Mouse (Mus musculus): ENCODE measurements around the gene Plekhj1.

The Plekhj1 gene

DNA sequence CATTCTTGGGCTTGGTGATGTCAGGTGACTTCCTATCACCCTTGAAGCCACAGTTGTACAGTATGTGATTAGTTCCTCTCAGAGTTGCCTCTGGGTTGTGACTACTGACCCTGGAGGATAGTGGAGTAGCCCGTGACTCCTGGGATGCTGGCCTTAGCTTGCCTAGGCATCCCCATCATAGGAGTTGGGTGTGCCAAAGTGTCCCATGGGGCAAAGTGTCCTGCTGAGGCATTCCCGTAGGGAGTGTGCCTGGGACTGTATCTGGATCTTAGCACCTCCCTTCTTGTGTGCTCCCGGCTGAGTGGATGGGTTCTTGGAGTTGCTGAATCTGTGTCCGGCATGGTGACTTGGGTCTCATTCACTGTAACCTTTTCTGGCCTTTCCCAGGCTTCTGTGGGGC, 23.4 kb downstream of the Plekhj1 start:
- no peak for DNase-seq

DNA sequence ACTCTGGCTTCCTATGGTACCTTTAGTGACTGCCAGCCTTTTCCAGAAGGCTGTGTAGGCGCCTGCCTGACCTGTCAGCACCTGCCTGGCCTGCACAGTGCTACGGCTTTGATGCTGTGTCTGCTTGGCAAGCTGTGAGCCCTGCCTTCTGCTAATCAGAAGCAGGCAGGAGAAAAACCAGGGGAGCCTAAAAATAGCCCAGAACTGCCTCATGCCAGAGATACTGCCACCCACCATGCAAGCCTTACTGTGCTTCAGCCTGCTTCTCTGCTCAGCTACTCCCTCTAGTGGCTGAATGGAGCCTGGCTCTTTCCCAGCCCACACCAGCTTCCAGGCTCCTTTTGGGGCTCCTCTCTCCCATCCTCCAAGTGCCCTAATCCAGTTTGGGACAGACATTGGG, 23.9 kb downstream of the Plekhj1 start:
- DNase-seq = peak; percentile 96

DNA sequence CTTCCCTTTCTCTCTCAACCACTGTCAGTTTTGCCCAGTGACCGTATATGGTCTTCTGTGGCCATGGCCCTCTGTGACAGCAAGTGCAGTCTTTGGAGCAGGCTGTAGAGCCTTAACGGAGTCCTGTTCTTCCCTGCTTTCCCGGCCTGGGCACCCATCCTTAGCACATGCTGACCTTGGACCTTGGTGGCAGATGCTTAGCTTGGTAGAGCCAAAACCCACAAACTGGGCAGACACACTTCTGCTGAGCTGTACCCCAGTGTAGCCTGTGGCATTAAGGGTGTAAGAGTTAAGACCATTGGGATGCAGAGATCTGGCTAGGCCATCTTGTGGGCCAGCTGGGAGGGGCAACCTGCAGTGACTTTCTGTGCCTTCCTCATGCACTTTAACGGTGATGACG, 24.6 kb downstream of the Plekhj1 start:
- no peak for DNase-seq

DNA sequence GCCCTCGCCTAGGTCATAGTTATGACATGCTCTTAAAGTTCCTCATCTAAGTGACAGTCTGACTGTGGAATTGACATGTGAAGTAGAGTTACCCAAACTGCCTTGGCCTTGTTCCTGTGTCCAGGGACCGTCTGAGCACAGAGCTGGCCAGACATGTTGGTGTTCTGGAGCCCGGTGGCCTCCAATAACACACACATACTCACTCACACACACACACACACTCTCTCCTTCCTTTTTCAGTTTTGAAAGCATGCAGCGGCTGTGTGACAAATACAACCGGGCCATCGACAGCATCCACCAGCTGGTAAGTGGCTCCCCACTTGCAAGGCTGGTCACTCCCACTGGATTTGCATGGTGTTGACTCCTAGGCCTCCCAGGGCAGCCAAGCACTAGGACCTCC, 30.1 kb downstream of the Plekhj1 start:
- DNase-seq = no peak

DNA sequence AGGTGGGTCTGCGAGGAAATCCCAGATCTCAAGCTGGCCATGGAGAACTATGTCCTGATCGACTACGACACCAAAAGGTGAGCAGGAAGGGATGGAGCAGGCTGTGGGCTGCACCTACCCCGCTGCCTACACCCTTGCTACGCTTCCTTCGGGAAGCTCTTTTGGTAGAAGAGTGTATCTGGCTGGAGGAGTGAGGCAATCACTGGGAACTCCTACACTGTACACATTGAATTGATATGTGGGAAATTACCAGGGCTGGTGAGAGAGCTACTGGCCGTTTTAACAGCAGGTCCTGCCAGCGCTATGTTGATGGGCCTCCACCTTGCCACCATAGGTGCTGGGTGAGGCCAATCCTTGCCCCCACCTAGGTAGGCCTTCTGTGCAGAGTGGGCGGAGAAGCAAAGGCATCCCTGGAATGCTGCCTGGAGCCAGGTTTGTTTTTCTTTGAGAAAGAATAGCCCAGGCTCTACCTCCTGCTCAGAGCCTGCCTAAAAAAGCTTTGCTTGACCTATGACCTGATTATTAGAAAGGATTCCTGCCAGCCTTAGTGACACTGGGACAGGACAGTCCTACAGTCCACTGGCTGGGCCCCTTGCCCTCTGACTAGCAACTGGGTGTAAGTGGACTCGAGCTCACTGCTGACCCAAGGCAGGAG, 32.1 kb downstream of the Plekhj1 start:
- peak in 1 of 2 experiments; percentile 57 for DNase-seq

DNA sequence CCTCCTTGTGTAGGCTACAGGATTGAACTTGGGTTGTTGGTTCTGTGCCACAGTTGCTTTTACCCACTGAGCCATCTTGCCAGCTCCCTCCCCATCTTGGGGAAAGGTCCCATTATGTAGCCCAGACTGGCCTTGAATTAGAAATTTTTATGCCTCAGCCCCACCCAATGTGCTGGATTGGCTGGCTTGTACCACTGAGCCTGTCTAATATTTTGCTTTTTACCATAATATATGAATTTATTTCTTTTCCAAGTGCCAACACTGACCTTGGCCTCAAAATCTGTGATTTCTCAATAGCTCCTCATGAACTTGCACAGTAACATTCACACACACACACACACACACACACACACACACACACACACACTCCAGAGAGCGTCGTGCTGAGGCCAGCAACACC, 32.7 kb downstream of the Plekhj1 start:
- no peak for DNase-seq

DNA sequence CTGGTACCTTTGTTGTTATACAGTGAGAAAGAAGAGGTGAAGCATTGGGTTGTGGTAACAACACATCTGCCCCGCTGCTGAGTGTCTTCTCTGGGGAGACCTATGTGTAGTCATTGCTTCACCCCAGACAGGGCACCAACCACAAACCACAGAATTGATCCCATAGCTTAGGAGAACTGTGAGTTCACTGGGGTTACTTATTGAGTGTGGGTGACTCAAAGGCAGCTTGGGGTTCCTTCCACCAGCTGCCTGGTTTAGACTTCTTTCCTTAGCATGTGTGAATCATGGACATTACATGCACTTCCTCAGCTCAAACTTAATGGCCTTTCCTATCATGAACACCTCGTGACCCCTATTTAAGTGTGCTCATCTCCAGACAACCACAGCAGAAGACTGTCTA, 34.9 kb downstream of the Plekhj1 start:
- no peak for DNase-seq

DNA sequence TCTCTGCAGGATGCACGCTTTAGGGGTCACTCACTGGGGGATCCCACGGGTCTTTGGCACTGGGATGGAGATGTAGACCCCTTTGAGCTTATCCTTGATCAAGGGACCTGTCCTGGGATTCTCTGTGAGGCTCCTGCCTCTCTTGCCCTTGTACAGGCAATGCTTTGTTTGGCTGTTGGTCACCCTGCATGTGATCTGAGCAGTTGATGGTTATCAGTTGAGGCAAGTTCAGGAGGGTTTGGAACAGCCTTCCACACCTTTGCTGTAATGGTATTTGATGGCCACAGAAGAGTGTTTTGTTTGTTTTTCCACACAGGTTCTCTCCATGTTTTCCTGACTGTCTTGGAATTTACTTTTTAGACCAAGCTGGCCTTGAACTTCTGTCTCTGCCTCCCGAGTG, 36.6 kb downstream of the Plekhj1 start:
- peak in 1 of 2 experiments; percentile 7 for DNase-seq

DNA sequence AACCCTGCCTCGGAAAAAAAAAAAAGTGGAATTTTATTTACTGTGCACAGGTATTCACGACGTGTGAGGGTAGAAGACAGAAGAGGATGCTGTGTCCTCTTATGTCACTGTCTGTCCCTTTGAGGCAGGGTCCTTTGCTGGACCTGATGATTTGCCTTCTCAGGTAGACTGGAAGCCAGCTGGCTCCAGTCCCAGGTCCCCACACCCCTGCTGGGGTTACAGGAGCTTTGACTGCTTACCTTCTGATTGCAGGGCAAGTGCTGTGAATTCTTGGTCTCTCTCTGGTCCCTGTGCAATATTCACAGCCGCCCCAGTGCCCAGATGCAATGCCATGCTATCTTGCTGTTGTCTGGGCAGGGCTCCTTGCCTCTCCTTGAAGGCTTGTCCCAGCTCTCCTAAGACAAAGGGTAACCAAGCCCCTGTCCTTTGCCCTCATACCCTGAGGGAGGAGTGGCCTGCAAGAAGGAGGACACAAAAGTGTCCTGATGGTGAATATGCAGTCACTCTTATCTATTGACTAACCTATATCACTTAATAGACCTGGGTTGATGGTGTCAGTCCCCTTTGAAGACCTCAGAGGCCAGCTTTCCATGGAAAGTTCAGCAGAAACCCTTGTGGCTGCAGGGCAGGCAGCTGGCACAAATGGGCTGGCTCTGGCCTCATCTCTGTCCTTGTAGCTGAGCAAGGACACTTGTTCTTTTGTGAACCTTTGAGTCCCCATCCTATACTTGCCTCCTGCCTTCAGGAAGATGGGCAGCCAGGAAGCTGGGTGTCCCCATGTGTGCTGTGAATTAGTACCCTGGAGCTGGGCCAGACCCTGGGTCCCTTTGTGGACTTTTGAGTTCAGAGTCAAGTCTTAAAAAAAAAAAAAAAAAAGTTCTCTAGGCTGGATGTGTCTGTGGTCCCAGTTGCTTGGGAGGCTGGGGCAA, 37.6 kb downstream of the Plekhj1 start:
- peak; percentile 50 to 69 for DNase-seq

DNA sequence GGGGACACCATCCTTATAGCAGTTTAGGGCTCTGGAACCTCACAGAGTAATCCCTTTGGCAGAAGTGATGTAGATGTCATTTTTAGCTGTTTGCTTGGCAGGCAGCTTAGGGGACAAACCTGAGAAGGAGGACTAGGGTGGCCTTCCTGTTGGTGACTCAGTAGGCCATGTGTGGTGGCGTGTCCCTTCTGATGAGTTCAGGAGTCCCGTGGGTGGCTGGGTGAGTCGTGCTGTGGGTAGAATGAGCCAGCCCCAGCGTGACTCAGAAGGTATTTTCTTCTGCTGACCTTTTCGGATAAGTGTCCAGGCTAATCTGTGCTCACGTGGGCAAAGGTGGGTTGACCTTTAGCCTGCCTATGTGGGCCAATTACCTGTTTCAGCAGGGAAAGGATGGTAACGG, 39.8 kb downstream of the Plekhj1 start:
- DNase-seq = peak in 1 of 2 experiments; percentile 53

DNA sequence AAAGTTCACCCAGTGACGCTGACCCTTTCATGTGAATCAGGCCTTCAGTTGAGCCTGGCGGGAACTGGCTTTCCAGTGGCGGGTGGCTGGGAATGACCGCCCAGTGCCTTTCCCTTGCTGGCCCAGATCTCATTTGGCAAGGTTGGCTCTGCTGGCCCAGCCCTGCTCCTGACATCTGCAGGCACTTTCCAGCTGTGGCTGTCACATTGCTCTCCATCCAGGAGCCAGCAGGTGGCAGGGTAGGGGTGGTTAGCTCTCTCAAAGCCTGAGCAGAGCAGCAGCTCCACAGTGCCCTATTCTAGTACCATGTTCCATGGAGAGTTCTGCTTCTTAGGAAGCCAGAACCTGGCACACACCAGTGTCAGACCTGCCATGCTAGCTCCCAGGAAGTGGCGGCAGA, 40.7 kb downstream of the Plekhj1 start:
- peak; percentile 54 to 70 for DNase-seq

DNA sequence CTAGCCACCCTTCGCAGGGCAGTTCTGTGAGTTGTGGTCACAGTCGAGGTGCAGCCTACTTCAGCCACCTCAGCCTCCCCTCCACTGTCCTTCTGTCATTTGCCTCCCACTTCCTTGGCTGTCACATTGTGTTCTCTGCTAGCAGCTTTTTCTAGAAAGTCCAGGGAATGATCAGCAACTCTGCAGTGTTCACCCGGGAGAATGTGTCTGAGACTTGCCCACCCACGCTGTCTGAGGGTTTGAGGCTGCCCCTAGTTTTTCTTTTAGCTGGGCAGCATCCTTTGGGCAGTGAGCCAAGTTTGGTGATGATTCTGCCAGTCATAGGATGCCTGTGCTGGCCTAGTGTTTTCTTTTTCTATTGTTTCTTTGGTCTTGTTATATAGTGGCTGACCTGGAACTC, 41.5 kb downstream of the Plekhj1 start:
- peak in 1 of 2 experiments; percentile 64 for DNase-seq

DNA sequence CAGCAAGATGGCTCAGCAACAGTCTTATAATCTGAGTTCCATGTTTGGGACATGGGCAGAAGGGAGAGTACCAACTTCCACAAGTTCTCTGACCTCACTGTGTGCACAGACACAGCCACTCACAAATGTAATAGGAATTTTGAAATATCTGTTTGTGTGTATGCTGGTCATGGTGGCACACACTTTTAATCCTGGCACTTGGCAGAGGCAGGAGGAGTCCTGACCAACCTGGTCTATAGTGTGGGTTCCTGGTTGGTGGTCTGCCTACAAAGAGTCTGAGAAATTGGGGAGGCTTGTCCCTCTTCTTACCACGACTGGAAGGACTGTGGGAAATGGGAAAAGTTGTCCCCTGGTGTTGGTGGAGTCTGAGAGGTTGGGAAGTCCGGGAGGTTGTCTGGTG, 41.9 kb downstream of the Plekhj1 start:
- DNase-seq = no peak

DNA sequence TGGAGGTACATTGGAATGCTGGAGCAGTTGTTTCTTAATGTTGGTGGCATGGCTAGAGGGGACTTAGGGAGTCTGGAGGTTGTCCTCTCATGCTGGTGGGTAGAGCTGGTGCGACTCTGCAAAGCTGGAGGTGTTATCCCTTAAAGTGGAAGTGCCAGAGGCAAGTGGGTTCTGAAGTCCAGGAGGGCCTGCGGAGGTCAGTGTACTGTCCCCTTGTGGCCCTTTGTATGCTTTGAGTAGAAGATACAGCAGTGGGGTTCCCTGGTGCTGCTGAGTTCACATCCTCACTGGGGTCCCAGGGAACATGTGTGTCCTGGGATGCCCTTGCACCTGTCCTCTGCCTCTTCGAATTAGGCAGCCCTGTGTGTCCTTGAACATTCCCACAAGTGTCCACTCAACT, 42.3 kb downstream of the Plekhj1 start:
- no peak for DNase-seq

DNA sequence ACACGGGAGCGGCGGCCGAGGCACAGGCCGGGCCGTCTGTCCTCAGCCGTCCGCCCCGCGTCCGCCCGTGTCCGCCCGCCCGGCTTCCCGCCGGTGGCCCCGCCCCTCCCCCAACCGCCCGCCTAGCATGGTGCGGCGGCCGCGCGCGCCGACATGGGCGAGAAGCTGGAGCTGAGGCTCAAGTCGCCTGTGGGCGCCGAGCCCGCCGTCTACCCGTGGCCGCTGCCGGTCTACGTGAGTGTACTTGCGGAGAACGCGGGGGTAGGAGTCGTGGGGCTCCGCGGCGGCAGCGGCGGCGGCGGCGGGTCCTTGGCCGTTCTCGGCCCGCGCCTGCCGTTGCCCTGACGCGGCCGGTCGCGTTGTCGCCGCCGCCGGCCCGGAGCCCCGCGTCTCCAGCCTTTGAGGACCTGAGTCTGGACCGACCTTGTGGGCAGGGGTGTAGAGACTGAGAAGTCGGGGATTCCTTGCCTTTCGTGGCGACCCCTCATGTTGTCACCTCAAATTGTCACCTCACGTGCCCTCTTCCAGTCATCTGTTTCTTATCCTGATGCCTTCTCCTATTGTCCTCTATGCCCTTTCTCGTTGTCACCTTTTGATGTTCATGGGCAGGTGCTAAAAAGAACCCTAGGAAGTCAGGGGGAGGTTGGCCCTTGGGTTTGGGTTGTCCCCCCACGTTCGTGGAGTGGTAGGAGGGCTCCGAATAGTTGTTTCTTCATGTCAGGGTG, 43.0 kb downstream of the Plekhj1 start:
- DNase-seq = no peak

DNA sequence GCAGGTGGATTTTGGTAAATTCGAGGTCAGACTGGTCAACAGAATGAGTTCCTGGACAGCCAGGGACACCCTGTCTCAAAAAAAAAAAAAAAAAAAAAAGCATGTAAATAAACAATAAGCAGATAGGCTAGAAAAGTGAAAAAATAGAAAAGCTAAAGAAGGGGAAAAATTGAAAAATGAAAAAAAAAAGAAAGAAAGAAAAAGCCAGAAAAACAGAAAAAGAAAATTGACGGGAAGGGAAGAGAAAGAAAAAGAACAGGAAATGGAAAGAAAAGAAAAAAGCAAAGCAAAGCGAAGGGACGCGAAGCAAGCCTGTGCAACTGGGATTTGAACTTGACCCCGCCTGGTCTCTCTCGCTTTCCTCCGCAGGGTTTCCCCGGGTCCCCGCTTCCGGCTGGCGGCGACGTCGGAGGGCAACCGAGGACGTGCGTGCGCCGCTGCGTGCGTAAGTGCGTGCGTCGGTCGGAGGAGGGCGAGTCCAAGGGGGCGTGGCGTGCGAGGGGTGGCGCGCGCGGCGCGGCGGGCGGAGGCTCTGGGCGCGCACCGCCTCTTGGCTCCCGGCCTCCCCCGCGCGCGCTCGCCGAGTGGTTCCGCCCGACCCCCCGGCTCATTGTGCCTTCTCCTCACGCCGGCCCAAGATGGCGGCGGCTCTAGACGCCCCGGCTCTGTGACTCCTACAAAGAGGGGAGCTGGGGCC, 43.7 kb downstream of the Plekhj1 start, which contains the start of gene Dot1l:
Dot1l (plus strand) TSS at position 613 of the 697 bp plus-strand sequence.
- peak; percentile 99 to 100 for DNase-seq

DNA sequence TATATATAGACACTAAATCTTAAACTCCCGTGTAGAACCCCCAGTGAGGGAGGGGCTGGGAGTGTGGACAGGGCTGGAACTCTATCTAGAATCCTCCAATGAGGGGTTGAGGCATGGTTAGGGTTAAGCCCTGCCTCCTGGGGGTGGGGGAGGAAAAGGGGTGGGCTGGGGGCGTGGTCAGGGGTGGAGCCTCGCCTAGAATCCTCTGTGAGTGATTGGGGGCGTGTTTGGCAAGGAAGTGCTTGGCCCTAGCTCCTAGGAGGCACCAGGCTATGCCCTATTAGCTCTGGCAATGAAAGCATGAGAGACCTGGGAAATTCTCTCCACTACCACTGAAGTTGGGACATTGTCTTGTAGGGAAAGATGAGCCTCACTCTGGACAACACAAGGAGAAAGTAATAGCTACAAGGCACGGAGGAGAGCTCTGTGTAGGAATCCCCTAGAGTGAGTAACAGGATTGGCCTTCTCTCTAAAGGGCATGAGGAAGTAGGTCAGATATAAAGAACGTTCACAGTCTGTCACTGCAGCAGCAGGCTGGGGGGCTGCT, 46.3 kb downstream of the Plekhj1 start:
- DNase-seq = peak; percentile 62 to 80

DNA sequence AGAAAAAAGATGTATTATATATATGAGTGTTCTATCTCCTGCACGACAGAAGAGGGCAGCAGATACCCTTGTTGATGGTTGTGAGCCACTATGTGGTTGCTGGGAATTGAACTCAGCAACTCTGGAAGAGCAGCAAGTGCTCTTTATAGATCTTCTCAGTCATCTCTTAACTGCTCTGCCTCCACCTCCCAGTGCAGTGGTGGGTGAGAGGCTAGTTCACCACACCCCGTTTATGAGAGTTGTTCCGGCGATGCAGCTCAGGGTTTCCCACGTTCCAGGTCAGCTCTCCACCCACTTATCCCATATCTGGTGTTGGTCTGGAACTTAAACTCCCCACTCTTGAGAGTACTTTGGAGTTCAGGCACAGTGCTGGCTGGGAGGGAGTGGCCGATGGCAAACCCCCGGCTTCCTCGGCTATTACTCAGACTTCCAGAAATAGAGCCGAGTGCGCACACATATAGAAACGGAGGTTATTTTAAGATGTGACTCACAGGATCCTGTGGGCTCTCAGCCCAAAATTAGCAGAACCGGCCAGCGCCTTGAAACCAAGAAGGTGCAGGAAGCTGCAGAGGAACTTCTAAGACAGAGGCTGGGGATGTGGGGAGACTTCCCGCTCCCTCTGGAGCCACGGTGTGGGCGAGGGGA, 47.1 kb downstream of the Plekhj1 start:
- peak; percentile 66 to 76 for DNase-seq

DNA sequence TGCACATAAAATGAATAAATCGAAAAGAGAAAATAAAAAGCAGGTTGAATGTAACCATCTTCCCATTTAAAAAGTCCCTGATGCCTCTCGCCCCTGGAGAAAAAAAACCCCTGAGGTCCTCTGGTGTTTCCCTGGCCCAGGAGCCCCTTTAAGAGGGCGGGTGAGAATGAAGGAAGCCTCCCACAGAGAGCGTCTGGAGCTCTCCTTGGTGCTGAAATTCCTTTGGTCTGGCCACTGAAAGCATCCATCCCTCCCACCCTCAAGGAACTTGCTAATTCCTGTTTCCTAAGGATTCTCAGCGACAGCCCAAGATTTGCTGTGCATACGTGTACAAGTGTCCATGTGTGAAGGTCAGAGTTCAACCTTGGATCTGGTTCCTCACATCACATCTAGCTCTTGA, 49.8 kb downstream of the Plekhj1 start:
- no peak for DNase-seq

DNA sequence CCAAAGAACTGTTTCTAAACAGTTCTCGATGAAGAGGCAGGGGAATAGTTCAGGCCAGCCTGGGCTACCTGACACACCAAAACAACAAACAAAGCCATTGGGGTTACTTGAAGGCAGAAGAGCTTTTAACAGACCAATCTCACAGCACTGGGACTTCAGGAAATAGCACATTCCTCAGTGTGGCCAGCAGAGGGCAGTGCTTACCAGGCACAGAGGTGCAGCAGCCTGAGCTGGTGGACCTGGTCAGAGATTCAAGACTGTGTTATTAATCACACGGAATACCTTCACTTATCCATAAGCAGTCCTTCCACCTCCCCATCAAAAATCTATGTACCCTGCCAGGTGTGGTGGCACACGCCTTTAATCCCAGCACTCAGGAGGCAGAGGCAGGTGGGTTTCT, 51.0 kb downstream of the Plekhj1 start:
- DNase-seq = peak; percentile 90 to 92
